Mouse (Mus musculus) MEL (cell line): ENCODE measurements around the gene Rgl3.

ENCODE experiments used
- BHLHE40 ChIP-seq: IDR thresholded peaks from 2 replicates; pipeline ENCODE4 v1.6.1; 2012; ENCODE audit warnings: low read depth, mild to moderate bottlenecking, inconsistent platforms, low read length, improper control_type of control experiment, borderline replicate concordance
- CTCF ChIP-seq, 3 experiments: IDR thresholded peaks in 2 of 3; conservative IDR thresholded peaks in 1 of 3; 2 replicates each; pipeline ENCODE4 v1.5.1; 2011 to 2012; ENCODE audit warnings: low read length in 3 of 3, low read depth in 2 of 3, mild to moderate bottlenecking in 2 of 3, improper control_type of control experiment in 1 of 3, inconsistent platforms in 1 of 3, mixed read lengths in 1 of 3, moderate library complexity in 1 of 3; ENCODE audit not compliant: control insufficient read depth in 1 of 3, insufficient read depth in 1 of 3, poor library complexity in 1 of 3, severe bottlenecking in 1 of 3
- EP300 ChIP-seq, 2 experiments: IDR thresholded peaks; 2 replicates each; pipeline ENCODE4 v1.6.1; 2011; ENCODE audit warnings: improper control_type of control experiment in 2 of 2, low read length in 2 of 2, low read depth in 1 of 2, mild to moderate bottlenecking in 1 of 2
- POLR2A ChIP-seq, 2 experiments: IDR thresholded peaks; 2 replicates each; pipeline ENCODE4 v1.6.1; 2011 to 2012; ENCODE audit warnings: low read length in 2 of 2, mild to moderate bottlenecking in 2 of 2, control low read depth in 1 of 2, improper control_type of control experiment in 1 of 2, low read depth in 1 of 2, moderate library complexity in 1 of 2; ENCODE audit not compliant: control insufficient read depth in 1 of 2, insufficient read depth in 1 of 2, poor library complexity in 1 of 2
- TAL1 ChIP-seq: IDR thresholded peaks from 2 replicates; pipeline ENCODE4 v1.6.1; 2012; ENCODE audit warnings: mild to moderate bottlenecking, inconsistent platforms, low read length, moderate library complexity, mixed read lengths

- TF ChIP-seq BHLHE40: no peak
- no peak for TF ChIP-seq CTCF (IDR thresholded peaks at IDR 0.05 in 2 of 3, conservative IDR thresholded peaks at IDR 0.05 in 1 of 3; ENCODE audit: control insufficient read depth in 1 of 3, insufficient read depth in 1 of 3, low read depth in 2 of 3, low read length in 3 of 3, poor library complexity in 1 of 3, severe bottlenecking in 1 of 3)
- TF ChIP-seq POLR2A (IDR thresholded peaks at IDR 0.05; ENCODE audit: control insufficient read depth in 1 of 2, insufficient read depth in 1 of 2, low read depth in 1 of 2, low read length in 2 of 2, poor library complexity in 1 of 2): no peak
- TF ChIP-seq EP300 (IDR thresholded peaks at IDR 0.05; ENCODE audit: low read depth in 1 of 2, low read length in 2 of 2): no peak
- no peak for TF ChIP-seq TAL1
Observed at GRCm38 (mm10) chr9:21934021-21934420, 55.2 kb downstream of the Rgl3 start.
